Mouse (Mus musculus) spleen, adult 12 weeks (tissue): ENCODE results near the gene Bag6.
A peak's percentile ranks its signal among the peaks of the same experiment; 100 is the strongest.

ENCODE experiments used
- DNase-seq: peaks from one replicate; pipeline ENCODE4 v3.0.0; 2022; ENCODE audit warnings: low spot score

The Bag6 gene

GRCm38 (mm10) chr17:35147922-35148639, 13.1 kb downstream of the Bag6 start:
- DNase-seq, result no peak

- DNase-seq, result no peak
Observed at GRCm38 (mm10) chr17:35152121-35152520, 17.1 kb downstream of the Bag6 start.

- no peak for DNase-seq
Observed at GRCm38 (mm10) chr17:35153077-35153476, 18.1 kb downstream of the Bag6 start.

GRCm38 (mm10) chr17:35153931-35154330, 19.0 kb downstream of the Bag6 start:
- no peak for DNase-seq

GRCm38 (mm10) chr17:35154616-35155015, 19.6 kb downstream of the Bag6 start:
- no peak for DNase-seq

- no peak for DNase-seq
Observed at GRCm38 (mm10) chr17:35155451-35155850, 20.5 kb downstream of the Bag6 start.

GRCm38 (mm10) chr17:35156461-35157200, 21.7 kb downstream of the Bag6 start:
- no peak for DNase-seq

GRCm38 (mm10) chr17:35157254-35157653, 22.3 kb downstream of the Bag6 start:
- no peak for DNase-seq

- no peak for DNase-seq
Observed at GRCm38 (mm10) chr17:35157661-35158175, 22.7 kb downstream of the Bag6 start.

GRCm38 (mm10) chr17:35158850-35159593, 24.0 kb downstream of the Bag6 start:
- no peak for DNase-seq

GRCm38 (mm10) chr17:35159638-35160037, 24.7 kb downstream of the Bag6 start:
- DNase-seq, result no peak

GRCm38 (mm10) chr17:35161421-35161820, 26.4 kb downstream of the Bag6 start:
- no peak for DNase-seq

GRCm38 (mm10) chr17:35162121-35162520, 27.1 kb downstream of the Bag6 start:
- DNase-seq, result no peak

- no peak for DNase-seq
Observed at GRCm38 (mm10) chr17:35162730-35163129, 27.8 kb downstream of the Bag6 start.

GRCm38 (mm10) chr17:35163326-35164081, 28.5 kb downstream of the Bag6 start:
- no peak for DNase-seq

GRCm38 (mm10) chr17:35164218-35164567, 29.2 kb downstream of the Bag6 start:
- DNase-seq, result no peak

GRCm38 (mm10) chr17:35164568-35165450, 29.8 kb downstream of the Bag6 start, which contains the start of gene Prrc2a:
Gene Prrc2a, minus strand, starts transcription at chr17:35164897.
- DNase-seq, result peak; percentile 92

- DNase-seq, result no peak
Observed at GRCm38 (mm10) chr17:35165451-35166155, 30.6 kb downstream of the Bag6 start.

GRCm38 (mm10) chr17:35166352-35167035, 31.5 kb downstream of the Bag6 start:
- peak; percentile 45 for DNase-seq

GRCm38 (mm10) chr17:35167794-35168193, 32.8 kb downstream of the Bag6 start:
- DNase-seq, result no peak
